Mouse (Mus musculus): ENCODE measurements around the gene Tcf7l1. TPM values are rescaled to one million over a fixed set of nuclear protein-coding genes. Genes with fewer than 3 reads are reported as not detected.

Tcf7l1 gene
- polyA plus RNA-seq, 1 experiment from 2014 or later = 5.7 TPM

GRCm38 (mm10) chr6:72660391-72660720 lies 128.7 kb downstream of the Tcf7l1 start:
- H3K4me2 ChIP-seq (ENCODE audit: low read depth, low read length) = no peak overlapping the region
- no peak overlapping the region for H3K9ac ChIP-seq (replicated peaks)
- H3K27ac ChIP-seq (ENCODE audit: low read depth) = 0 out of 2 replicates have a peak overlapping the region, but pooled peaks have one; percentile 29
- no peak for DNase-seq
- no peak for ATAC-seq
- H3K4me1 ChIP-seq (ENCODE audit: insufficient read depth) = peaks cover 21% of the 10 kb centered on the region
- no peak overlapping the region for H3K4me3 ChIP-seq (ENCODE audit: low read depth, low read length)
- no peak for TF ChIP-seq CTCF (IDR thresholded peaks at IDR 0.05; ENCODE audit: low read depth)
- no peak for TF ChIP-seq EP300 (IDR thresholded peaks at IDR 0.05; ENCODE audit: low read depth)
- no peaks in the 10 kb centered on the region for H3K9me3 ChIP-seq (ENCODE audit: low read length)
- no peaks in the 10 kb centered on the region for H3K36me3 ChIP-seq (replicated peaks; ENCODE audit: insufficient read depth, low read length)
- no peaks in the 10 kb centered on the region for H3K27me3 ChIP-seq (ENCODE audit: insufficient read depth, low read length)
- WGBS (ENCODE audit: insufficient replicate concordance) = 76% methylated on average over 6 of the region's 6 CpGs

DNA sequence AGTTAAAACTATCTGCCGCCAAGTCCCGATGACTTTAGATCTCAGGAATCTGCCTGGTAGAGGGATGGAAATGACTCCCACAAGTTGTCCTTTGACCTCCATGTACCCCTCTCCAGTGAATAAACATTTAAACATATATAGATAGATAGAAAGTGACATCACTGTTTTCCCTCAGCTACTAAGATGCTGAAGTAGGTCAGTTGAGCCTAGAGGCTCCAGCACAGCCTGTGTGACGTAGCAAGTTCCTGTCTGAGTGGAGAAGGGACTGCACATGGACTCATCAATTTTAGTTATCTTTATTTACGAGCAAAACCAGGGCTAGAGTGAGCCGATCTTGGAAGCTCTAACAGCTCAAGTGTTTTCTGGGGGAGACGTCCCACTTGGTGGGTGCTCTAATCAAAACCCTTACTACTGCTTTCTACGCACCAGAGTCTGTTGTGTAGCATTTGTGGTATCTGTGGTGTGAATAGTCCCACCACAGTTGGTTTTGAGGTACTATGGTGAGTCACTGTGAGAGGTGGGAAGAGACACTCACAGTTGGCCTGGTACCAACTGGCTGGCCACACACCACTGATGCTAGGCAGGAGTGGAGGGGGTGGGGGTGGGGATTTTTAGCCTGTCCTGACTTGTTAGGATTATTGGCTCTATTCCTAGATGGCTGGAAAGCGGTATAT lies 129.2 kb downstream of the Tcf7l1 start:
- H3K27ac ChIP-seq (ENCODE audit: low read depth) = 0 out of 2 replicates have a peak overlapping the region, but pooled peaks have one; percentile 0
- H3K4me3 ChIP-seq (ENCODE audit: low read depth, low read length) = no peak overlapping the region
- 48% methylated on average over 8 of the region's 8 CpGs for WGBS (ENCODE audit: insufficient replicate concordance)
- H3K4me2 ChIP-seq (ENCODE audit: low read depth, low read length) = no peak overlapping the region
- H3K4me1 ChIP-seq (ENCODE audit: insufficient read depth) = peaks cover 21% of the 10 kb centered on the region
- DNase-seq (peak; percentile 41), ATAC-seq (peak; percentile 72)
- TF ChIP-seq CTCF (IDR thresholded peaks at IDR 0.05; ENCODE audit: low read depth) (no peak), EP300 (IDR thresholded peaks at IDR 0.05; ENCODE audit: low read depth) (no peak)
- no peak overlapping the region for H3K9ac ChIP-seq (replicated peaks)
- no peaks in the 10 kb centered on the region for H3K27me3 ChIP-seq (ENCODE audit: insufficient read depth, low read length)
- H3K36me3 ChIP-seq (replicated peaks; ENCODE audit: insufficient read depth, low read length) = no peaks in the 10 kb centered on the region
- no peaks in the 10 kb centered on the region for H3K9me3 ChIP-seq (ENCODE audit: low read length)

- Histone ChIP-seq H3K4me2 (ENCODE audit: low read depth, low read length) (no peak overlapping the region), H3K4me3 (ENCODE audit: low read depth, low read length) (no peak overlapping the region), H3K9me3 (ENCODE audit: low read length) (no peaks in the 10 kb centered on the region), H3K9ac (replicated peaks) (no peak overlapping the region), H3K27me3 (ENCODE audit: insufficient read depth, low read length) (no peaks in the 10 kb centered on the region), H3K4me1 (ENCODE audit: insufficient read depth) (peaks cover 20% of the 10 kb centered on the region), H3K27ac (ENCODE audit: low read depth) (no peak overlapping the region), H3K36me3 (replicated peaks; ENCODE audit: insufficient read depth, low read length) (no peaks in the 10 kb centered on the region)
- DNase-seq (no peak), ATAC-seq (no peak)
- 46% methylated on average over 3 of the region's 3 CpGs for WGBS (ENCODE audit: insufficient replicate concordance)
- peak; percentile 76 for TF ChIP-seq CTCF (IDR thresholded peaks at IDR 0.05; ENCODE audit: low read depth)
- TF ChIP-seq EP300 (IDR thresholded peaks at IDR 0.05; ENCODE audit: low read depth) = no peak
Measured at GRCm38 (mm10) chr6:72658006-72658405, 131.0 kb downstream of the Tcf7l1 start.

GRCm38 (mm10) chr6:72656053-72656442 lies 133.0 kb downstream of the Tcf7l1 start:
- H3K4me3 ChIP-seq (ENCODE audit: low read depth, low read length) = no peak overlapping the region
- no peak overlapping the region for H3K4me2 ChIP-seq (ENCODE audit: low read depth, low read length)
- no peak for ATAC-seq
- WGBS (ENCODE audit: insufficient replicate concordance) = 73% methylated on average over 7 of the region's 7 CpGs
- peak overlapping the region; percentile 29; the same call in 1 of the 2 replicates for H3K27ac ChIP-seq (ENCODE audit: low read depth)
- no peak for DNase-seq
- no peaks in the 10 kb centered on the region for H3K9me3 ChIP-seq (ENCODE audit: low read length)
- peaks cover 19% of the 10 kb centered on the region for H3K4me1 ChIP-seq (ENCODE audit: insufficient read depth)
- H3K27me3 ChIP-seq (ENCODE audit: insufficient read depth, low read length) = no peaks in the 10 kb centered on the region
- no peak for TF ChIP-seq CTCF (IDR thresholded peaks at IDR 0.05; ENCODE audit: low read depth)
- no peak for TF ChIP-seq EP300 (IDR thresholded peaks at IDR 0.05; ENCODE audit: low read depth)
- H3K36me3 ChIP-seq (replicated peaks; ENCODE audit: insufficient read depth, low read length) = no peaks in the 10 kb centered on the region
- H3K9ac ChIP-seq (replicated peaks) = no peak overlapping the region

DNA sequence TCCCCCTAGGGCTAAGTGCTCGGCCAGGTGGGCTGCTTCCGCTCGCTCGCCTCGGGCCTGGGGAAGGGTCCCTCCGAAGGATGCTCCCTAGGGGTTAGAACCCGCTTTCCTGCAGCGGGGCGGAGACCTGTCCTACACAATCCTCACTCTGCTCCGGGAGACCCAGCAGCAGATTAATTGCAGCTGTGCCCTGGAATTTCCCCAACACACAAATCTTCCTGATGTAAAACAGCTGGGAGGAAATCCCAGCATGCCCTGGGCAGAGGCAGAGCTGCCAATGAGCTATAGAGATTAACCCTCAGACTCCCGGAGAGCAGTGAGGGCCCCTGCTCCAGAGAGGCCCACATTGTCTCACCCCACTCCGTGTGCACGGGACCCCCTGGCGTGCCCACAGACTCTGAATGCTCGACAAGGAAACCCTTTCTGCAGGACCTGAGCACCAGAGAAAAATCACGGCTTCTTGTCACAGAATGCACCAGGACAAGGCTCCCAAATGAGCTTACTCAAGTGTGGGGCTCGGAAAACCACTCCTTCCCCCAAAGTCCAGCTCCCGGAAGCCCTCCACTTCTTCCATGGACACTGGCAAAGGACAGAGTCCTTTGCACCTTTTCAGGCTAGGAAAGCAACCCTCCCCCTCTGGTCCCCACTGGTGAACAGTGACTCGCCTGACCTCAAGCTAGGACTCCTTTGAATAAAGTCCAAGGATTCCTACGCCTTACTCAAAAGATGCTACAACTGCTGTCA lies 133.6 kb downstream of the Tcf7l1 start:
- WGBS (ENCODE audit: insufficient replicate concordance) = 41% methylated on average over 20 of the region's 20 CpGs
- TF ChIP-seq CTCF (IDR thresholded peaks at IDR 0.05; ENCODE audit: low read depth) = no peak
- no peak for TF ChIP-seq EP300 (IDR thresholded peaks at IDR 0.05; ENCODE audit: low read depth)
- Histone ChIP-seq H3K4me3 (ENCODE audit: low read depth, low read length) (no peak overlapping the region), H3K27ac (ENCODE audit: low read depth) (peak overlapping the region; percentile 29; the same call in 1 of the 2 replicates), H3K27me3 (ENCODE audit: insufficient read depth, low read length) (no peaks in the 10 kb centered on the region), H3K4me2 (ENCODE audit: low read depth, low read length) (peak overlapping the region; percentile 42), H3K4me1 (ENCODE audit: insufficient read depth) (peaks cover 17% of the 10 kb centered on the region), H3K36me3 (replicated peaks; ENCODE audit: insufficient read depth, low read length) (no peaks in the 10 kb centered on the region), H3K9ac (replicated peaks) (no peak overlapping the region), H3K9me3 (ENCODE audit: low read length) (no peaks in the 10 kb centered on the region)
- DNase-seq (peak; percentile 31), ATAC-seq (peak; percentile 22; the same call in 1 of the 2 replicates)

DNA sequence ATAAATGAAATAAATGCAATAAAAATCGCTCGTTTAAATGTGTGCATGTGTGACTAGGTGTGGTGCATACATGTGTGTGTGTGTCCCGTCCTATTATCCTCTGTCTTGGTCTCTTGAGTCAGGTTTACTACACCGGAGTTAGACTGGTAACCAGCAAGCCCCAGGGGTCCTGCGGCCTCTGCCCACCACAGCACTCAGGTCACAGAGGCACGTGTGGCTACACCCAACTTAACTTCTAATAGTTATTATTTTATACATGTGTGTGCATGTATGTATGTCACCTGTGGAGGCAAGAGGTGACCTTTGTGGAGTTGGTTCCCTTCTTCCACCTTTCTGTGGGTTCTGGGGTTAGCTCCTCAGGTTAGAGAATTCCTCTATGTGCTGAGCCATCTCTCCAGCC lies 134.7 kb downstream of the Tcf7l1 start:
- WGBS (ENCODE audit: insufficient replicate concordance) = 84% methylated on average over 6 of the region's 6 CpGs
- peaks cover 15% of the 10 kb centered on the region for H3K4me1 ChIP-seq (ENCODE audit: insufficient read depth)
- no peak overlapping the region for H3K4me2 ChIP-seq (ENCODE audit: low read depth, low read length)
- no peak for ATAC-seq
- H3K9me3 ChIP-seq (ENCODE audit: low read length) = no peaks in the 10 kb centered on the region
- H3K36me3 ChIP-seq (replicated peaks; ENCODE audit: insufficient read depth, low read length) = no peaks in the 10 kb centered on the region
- no peak overlapping the region for H3K4me3 ChIP-seq (ENCODE audit: low read depth, low read length)
- no peak overlapping the region for H3K9ac ChIP-seq (replicated peaks)
- no peak for DNase-seq
- H3K27me3 ChIP-seq (ENCODE audit: insufficient read depth, low read length) = no peaks in the 10 kb centered on the region
- no peak for TF ChIP-seq EP300 (IDR thresholded peaks at IDR 0.05; ENCODE audit: low read depth)
- no peak for TF ChIP-seq CTCF (IDR thresholded peaks at IDR 0.05; ENCODE audit: low read depth)
- H3K27ac ChIP-seq (ENCODE audit: low read depth) = no peak overlapping the region
